Mouse (Mus musculus) subcutaneous adipose tissue, adult 2 months (tissue): ENCODE results near the gene Olfr44. TPM values are rescaled to one million over a fixed set of nuclear protein-coding genes. Genes with fewer than 3 reads are reported as not detected.

Source experiments
- polyA plus RNA-seq: library from polyadenylated mRNA; depleted of rRNA; stranded (reverse); fragments of >200 nt; gene quantifications from 2 replicates; pipeline ENCODE4 v1.2.3, GENCODE M21; 2012; ENCODE audit warnings: low replicate concordance; rRNA removed

Olfr44 gene
- not detected in 2 replicates for polyA plus RNA-seq

GRCm38 (mm10) chr9:39493895-39494294, at the start of gene Olfr44:
TSS of gene Olfr44 (minus strand) at chr9:39493995.

GRCm38 (mm10) chr9:39515531-39515930, 21.7 kb upstream of the Olfr44 start, which contains the start of gene Olfr957:
TSS of gene Olfr957 (minus strand) at chr9:39515809.

GRCm38 (mm10) chr9:39471844-39472243, 22.0 kb downstream of the Olfr44 start, which contains the start of gene Olfr955:
TSS of gene Olfr955 (minus strand) at chr9:39471944.

GRCm38 (mm10) chr9:39456401-39456800, 37.4 kb downstream of the Olfr44 start, which contains the start of gene Olfr954:
TSS of gene Olfr954 (plus strand) at chr9:39456701.

Other genes with a start within 250 kb of the Olfr44 start
- not detected in 2 replicates for gene Olfr1537, start 244.0 kb downstream of the Olfr44 start, polyA plus RNA-seq
- not detected in 2 replicates for gene Olfr945, start 217.2 kb downstream of the Olfr44 start, polyA plus RNA-seq
- gene Olfr948, start 167.9 kb downstream of the Olfr44 start, polyA plus RNA-seq: not detected in 2 replicates
- not detected in 2 replicates for gene Olfr951, start 106.6 kb downstream of the Olfr44 start, polyA plus RNA-seq
- gene Olfr952, start 66.8 kb downstream of the Olfr44 start, polyA plus RNA-seq: not detected in 2 replicates
- not detected in 2 replicates for gene Olfr954, start 37.3 kb downstream of the Olfr44 start, polyA plus RNA-seq
- gene Olfr955, start 22.1 kb downstream of the Olfr44 start, polyA plus RNA-seq: not detected in 2 replicates
- gene Olfr957, start 21.8 kb upstream of the Olfr44 start, polyA plus RNA-seq: not detected in 2 replicates
- not detected in 2 replicates for gene Olfr958, start 60.1 kb upstream of the Olfr44 start, polyA plus RNA-seq
- gene Olfr959, start 81.6 kb upstream of the Olfr44 start, polyA plus RNA-seq: not detected in 2 replicates
- gene AW551984, start 110.4 kb upstream of the Olfr44 start, polyA plus RNA-seq: 0.56 and 16.2 TPM in 2 replicates
- gene Olfr148, start 116.7 kb upstream of the Olfr44 start, polyA plus RNA-seq: not detected in 2 replicates
- not detected in 2 replicates for gene Olfr960, start 127.4 kb upstream of the Olfr44 start, polyA plus RNA-seq
- not detected in 2 replicates for gene Olfr961, start 151.1 kb upstream of the Olfr44 start, polyA plus RNA-seq
- not detected in 2 replicates for gene Olfr963, start 173.2 kb upstream of the Olfr44 start, polyA plus RNA-seq
- gene Olfr149, start 213.1 kb upstream of the Olfr44 start, polyA plus RNA-seq: not detected in 2 replicates
- gene Olfr965, start 217.4 kb upstream of the Olfr44 start, polyA plus RNA-seq: not detected in 2 replicates
- gene Olfr150, start 237.0 kb upstream of the Olfr44 start, polyA plus RNA-seq: not detected in 2 replicates